Mouse (Mus musculus) neural tube, embryonic 11.5 days (tissue): ENCODE measurements around the gene A930033H14Rik. TPM values are rescaled to one million over a fixed set of nuclear protein-coding genes. Genes with fewer than 3 reads are reported as not detected.

Experiments used
- ATAC-seq: fragments of 200-750 bp; cut with Nextera tagmentation; 2 replicates; pipeline ENCODE4 v1.8.0; 2017; ENCODE audit warnings: moderate number of reproducible peaks, mild to moderate bottlenecking, moderate TSS enrichment, moderate library complexity; ENCODE audit not compliant: insufficient read depth, low FRiP score, low TSS enrichment
- DNase-seq: peaks from one replicate; pipeline ENCODE4 v3.0.0-alpha.2; 2015; ENCODE audit warnings: low spot score
- H3K27ac ChIP-seq: fragments of 300-500 bp; sonication (generic); 2 replicates; pipeline ENCODE4 v1.5.1; 2014; ENCODE audit warnings: low read depth, mild to moderate bottlenecking, low read length
- H3K27me3 ChIP-seq: fragments of 300-500 bp; sonication (generic); 2 replicates; pipeline ENCODE4 v1.6.1; 2014; ENCODE audit warnings: mild to moderate bottlenecking, low read length, mixed read lengths; ENCODE audit not compliant: control insufficient read depth, insufficient read depth
- H3K36me3 ChIP-seq: fragments of 300-500 bp; sonication (generic); 2 replicates; pipeline ENCODE4 v1.6.1; 2014; ENCODE audit warnings: mild to moderate bottlenecking, low read length, moderate library complexity, mixed read lengths; ENCODE audit not compliant: control insufficient read depth, insufficient read depth
- H3K4me1 ChIP-seq: fragments of 300-500 bp; sonication (generic); 2 replicates; pipeline ENCODE4 v1.6.1; 2014; ENCODE audit warnings: low read length, mixed read lengths; ENCODE audit not compliant: control insufficient read depth, insufficient read depth
- H3K4me2 ChIP-seq: fragments of 300-500 bp; sonication (generic); 2 replicates; pipeline ENCODE4 v1.6.1; 2014; ENCODE audit warnings: low read depth, mild to moderate bottlenecking, moderate library complexity
- H3K4me3 ChIP-seq: fragments of 300-500 bp; sonication (generic); 2 replicates; pipeline ENCODE4 v1.5.1; 2014; ENCODE audit warnings: low read depth, low read length
- H3K9ac ChIP-seq: fragments of 300-500 bp; sonication (generic); 2 replicates; pipeline ENCODE4 v1.6.1; 2014; ENCODE audit warnings: mild to moderate bottlenecking, low read length
- H3K9me3 ChIP-seq: fragments of 300-500 bp; sonication (generic); 2 replicates; pipeline ENCODE4 v1.6.1; 2016; ENCODE audit warnings: low read length; ENCODE audit not compliant: control insufficient read depth
- WGBS: fragments of 180-500 bp; shearing (Covaris S2); extraction: QIAGEN DNeasy Blood & Tissue Kit; methylation state at CpG from one replicate; pipeline ENCODE4 v1.1.7; 2014; 5-methylcytosine and 5-hydroxymethylcytosine counted together
- polyA plus RNA-seq: library from polyadenylated mRNA; unstranded; fragments of >200 nt; fragmentation: Nextera tagmentation; extraction: Ambion mirVana; gene quantifications from 2 replicates; pipeline ENCODE4 v1.2.1, GENCODE M21; 2014

The A930033H14Rik gene
- polyA plus RNA-seq, 1 experiment from 2014 or later, result 1.3 TPM

DNA sequence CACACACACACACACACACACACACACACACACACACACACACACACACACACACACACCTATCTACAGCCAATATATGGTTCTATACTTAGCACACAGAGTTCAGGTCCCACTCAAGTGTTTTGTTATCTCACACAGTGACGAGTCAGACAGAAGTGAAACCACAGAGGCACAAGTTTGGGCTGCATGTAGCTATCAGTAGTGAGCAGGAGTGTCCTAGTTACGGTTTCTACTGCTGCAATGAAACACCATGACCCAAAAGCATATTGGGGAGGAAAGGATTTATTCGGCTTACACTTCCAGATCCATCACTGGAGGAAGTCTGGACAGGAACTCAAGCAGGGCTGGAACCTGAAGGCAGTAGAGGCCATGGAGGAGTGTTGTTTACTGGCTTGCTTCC is 9.1 kb upstream of the A930033H14Rik start:
- 89% methylated on average over 3 of the region's 3 CpGs for WGBS

GRCm38 (mm10) chr10:69221148-69221547 is 8.2 kb upstream of the A930033H14Rik start:
- no peak overlapping the region for H3K4me3 ChIP-seq
- 92% methylated on average over 9 of the region's 9 CpGs for WGBS
- H3K9ac ChIP-seq, result no peak overlapping the region
- ATAC-seq (no peak), DNase-seq (no peak)
- H3K4me2 ChIP-seq, result no peak overlapping the region
- H3K27me3 ChIP-seq, result no peaks in the 10 kb centered on the region
- no peaks in the 10 kb centered on the region for H3K4me1 ChIP-seq
- no peaks in the 10 kb centered on the region for H3K9me3 ChIP-seq
- H3K27ac ChIP-seq, result no peak overlapping the region
- H3K36me3 ChIP-seq, result no peaks in the 10 kb centered on the region

More for the DNA sequence above, 9.1 kb upstream of the A930033H14Rik start:
- Histone ChIP-seq H3K4me1 (no peaks in the 10 kb centered on the region), H3K36me3 (no peaks in the 10 kb centered on the region), H3K9me3 (no peaks in the 10 kb centered on the region), H3K4me3 (no peak overlapping the region), H3K27me3 (no peaks in the 10 kb centered on the region), H3K27ac (no peak overlapping the region), H3K4me2 (no peak overlapping the region), H3K9ac (no peak overlapping the region)
- ATAC-seq, result no peak
- no peak for DNase-seq

DNA sequence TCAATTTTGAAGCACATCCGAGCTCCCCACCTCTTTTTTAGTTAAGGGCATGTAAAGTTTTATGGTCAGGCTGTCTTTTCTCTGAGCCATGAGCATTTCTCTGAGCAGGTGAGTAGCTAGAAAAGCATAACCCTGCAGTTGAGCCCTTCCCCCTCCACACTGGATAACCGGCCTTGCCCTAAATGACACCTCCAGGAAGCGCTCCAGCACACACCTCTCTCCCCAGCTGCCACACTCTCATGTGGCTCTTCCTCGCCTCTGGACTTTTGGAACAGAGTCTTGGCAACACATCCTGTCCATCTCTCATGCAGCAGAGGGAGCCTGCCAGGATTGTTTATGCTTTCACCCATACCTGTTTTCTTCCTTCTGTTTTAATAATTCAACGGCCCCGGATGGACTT is 7.4 kb upstream of the A930033H14Rik start:
- 85% methylated on average over 6 of the region's 6 CpGs for WGBS
- no peaks in the 10 kb centered on the region for H3K27me3 ChIP-seq
- DNase-seq, result no peak
- no peaks in the 10 kb centered on the region for H3K4me1 ChIP-seq
- H3K4me3 ChIP-seq, result no peak overlapping the region
- H3K27ac ChIP-seq, result no peak overlapping the region
- no peak overlapping the region for H3K9ac ChIP-seq
- H3K4me2 ChIP-seq, result no peak overlapping the region
- no peak for ATAC-seq
- no peaks in the 10 kb centered on the region for H3K36me3 ChIP-seq
- no peaks in the 10 kb centered on the region for H3K9me3 ChIP-seq

- ATAC-seq (no peak), DNase-seq (no peak)
- no peak overlapping the region for H3K27ac ChIP-seq
- no peaks in the 10 kb centered on the region for H3K27me3 ChIP-seq
- no peak overlapping the region for H3K4me3 ChIP-seq
- no peaks in the 10 kb centered on the region for H3K36me3 ChIP-seq
- no peak overlapping the region for H3K4me2 ChIP-seq
- H3K9ac ChIP-seq, result no peak overlapping the region
- H3K9me3 ChIP-seq, result no peaks in the 10 kb centered on the region
- H3K4me1 ChIP-seq, result 0 out of 2 replicates have a peak, but pooled peaks cover 2% of the 10 kb centered on the region
- 96% methylated on average over 2 of the region's 2 CpGs for WGBS
Measured at GRCm38 (mm10) chr10:69219289-69219626, 6.4 kb upstream of the A930033H14Rik start.

- DNase-seq, result no peak
- Histone ChIP-seq H3K27ac (no peak overlapping the region), H3K36me3 (no peaks in the 10 kb centered on the region), H3K4me3 (no peak overlapping the region), H3K27me3 (no peaks in the 10 kb centered on the region), H3K4me1 (peaks cover 5% of the 10 kb centered on the region; the same call in 1 of the 2 replicates), H3K4me2 (no peak overlapping the region), H3K9ac (no peak overlapping the region), H3K9me3 (no peaks in the 10 kb centered on the region)
- ATAC-seq, result no peak
- WGBS, result 92% methylated on average over 14 of the region's 14 CpGs
Measured at GRCm38 (mm10) chr10:69218458-69219288, 5.8 kb upstream of the A930033H14Rik start.

GRCm38 (mm10) chr10:69217127-69217690 is 4.3 kb upstream of the A930033H14Rik start:
- Histone ChIP-seq H3K9ac (no peak overlapping the region), H3K36me3 (no peaks in the 10 kb centered on the region), H3K9me3 (no peaks in the 10 kb centered on the region), H3K4me2 (no peak overlapping the region), H3K27ac (no peak overlapping the region), H3K4me1 (peaks cover 5% of the 10 kb centered on the region; the same call in 1 of the 2 replicates), H3K27me3 (no peaks in the 10 kb centered on the region), H3K4me3 (no peak overlapping the region)
- ATAC-seq (no peak), DNase-seq (no peak)
- WGBS, result 83% methylated on average over 4 of the region's 4 CpGs

GRCm38 (mm10) chr10:69213986-69214385 is 1.1 kb upstream of the A930033H14Rik start:
- peaks cover 5% of the 10 kb centered on the region; the same call in 1 of the 2 replicates for H3K4me1 ChIP-seq
- H3K9me3 ChIP-seq, result no peaks in the 10 kb centered on the region
- H3K27me3 ChIP-seq, result no peaks in the 10 kb centered on the region
- peak overlapping the region; percentile 74 for H3K4me3 ChIP-seq
- peak overlapping the region; percentile 85 for H3K4me2 ChIP-seq
- DNase-seq, result no peak
- WGBS, result 50% methylated on average over 5 of the region's 5 CpGs
- no peak overlapping the region for H3K27ac ChIP-seq
- no peak for ATAC-seq
- no peaks in the 10 kb centered on the region for H3K36me3 ChIP-seq
- H3K9ac ChIP-seq, result peak overlapping the region; percentile 73

DNA sequence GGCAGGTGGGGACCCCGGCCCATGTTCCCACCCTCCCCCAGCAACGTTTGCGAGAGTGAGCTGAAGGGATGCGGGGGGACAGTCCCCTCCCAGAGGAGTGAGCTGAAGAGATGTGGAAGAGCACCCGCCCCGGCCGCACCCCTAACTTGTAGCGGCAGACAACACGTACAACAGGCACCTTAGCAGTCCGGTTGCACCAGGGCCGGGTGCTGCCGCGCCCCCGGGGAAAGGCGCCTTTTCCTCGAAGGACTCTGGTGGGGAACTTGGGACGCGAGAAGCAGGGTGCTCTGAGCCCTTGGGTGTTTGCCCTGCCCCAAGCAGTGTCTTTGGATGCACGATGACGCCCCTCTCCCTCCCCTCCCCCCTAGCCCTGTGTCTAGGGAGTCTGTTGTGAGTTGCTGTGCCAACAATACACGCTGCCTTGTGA is 566 bp upstream of the A930033H14Rik start:
- ATAC-seq (peak; percentile 52), DNase-seq (peak; percentile 65)
- H3K9me3 ChIP-seq, result no peaks in the 10 kb centered on the region
- peak overlapping the region; percentile 85 for H3K4me2 ChIP-seq
- peaks cover 5% of the 10 kb centered on the region; the same call in 1 of the 2 replicates for H3K4me1 ChIP-seq
- H3K36me3 ChIP-seq, result no peaks in the 10 kb centered on the region
- WGBS, result under 1% methylated on average over 20 of the region's 21 CpGs
- no peaks in the 10 kb centered on the region for H3K27me3 ChIP-seq
- peak overlapping the region; percentile 93 for H3K27ac ChIP-seq
- H3K9ac ChIP-seq, result peak overlapping the region; percentile 73
- H3K4me3 ChIP-seq, result peak overlapping the region; percentile 74

DNA sequence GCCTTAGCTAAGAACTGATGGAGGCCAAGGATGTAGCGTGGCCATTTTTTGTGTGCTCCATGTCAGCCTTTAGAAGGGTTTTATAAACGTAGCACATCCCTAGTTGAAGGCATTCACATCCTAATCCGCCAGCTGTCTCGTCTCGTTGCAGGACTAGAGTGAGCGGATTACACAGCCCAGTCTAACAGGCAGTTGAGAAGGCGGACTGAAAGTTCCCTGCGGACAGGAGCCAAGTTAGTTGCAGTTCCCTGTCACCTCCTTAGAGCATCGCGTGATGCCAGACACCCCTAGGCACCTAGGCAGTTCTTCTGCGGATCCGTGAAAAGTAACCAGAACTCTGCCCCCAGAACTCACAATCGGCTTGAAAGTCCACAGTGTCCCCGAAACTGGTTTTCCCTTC is 922 bp downstream of the A930033H14Rik start:
- H3K36me3 ChIP-seq, result no peaks in the 10 kb centered on the region
- ATAC-seq (no peak), DNase-seq (peak; percentile 59)
- WGBS, result 7% methylated on average over 14 of the region's 14 CpGs
- peaks cover 5% of the 10 kb centered on the region; the same call in 1 of the 2 replicates for H3K4me1 ChIP-seq
- no peaks in the 10 kb centered on the region for H3K9me3 ChIP-seq
- H3K4me2 ChIP-seq, result peak overlapping the region; percentile 85
- H3K4me3 ChIP-seq, result peak overlapping the region; percentile 74
- no peaks in the 10 kb centered on the region for H3K27me3 ChIP-seq
- peak overlapping the region; percentile 73 for H3K9ac ChIP-seq
- H3K27ac ChIP-seq, result peak overlapping the region; percentile 93
